Mouse (Mus musculus): ENCODE measurements around the gene Hist1h2ah. TPM values are rescaled to one million over a fixed set of nuclear protein-coding genes. Genes with fewer than 3 reads are reported as not detected.
"Not testable (repeated sequence)": the region's sequence is repeated elsewhere in the genome, so short reads cannot be mapped to it uniquely, and the experiment has no call there.

Hist1h2ah gene
- polyA plus RNA-seq (2016; fragmentation: Nextera tagmentation; extraction: Ambion mirVana): 10.6 and 11.4 TPM in 2 replicates

DNA sequence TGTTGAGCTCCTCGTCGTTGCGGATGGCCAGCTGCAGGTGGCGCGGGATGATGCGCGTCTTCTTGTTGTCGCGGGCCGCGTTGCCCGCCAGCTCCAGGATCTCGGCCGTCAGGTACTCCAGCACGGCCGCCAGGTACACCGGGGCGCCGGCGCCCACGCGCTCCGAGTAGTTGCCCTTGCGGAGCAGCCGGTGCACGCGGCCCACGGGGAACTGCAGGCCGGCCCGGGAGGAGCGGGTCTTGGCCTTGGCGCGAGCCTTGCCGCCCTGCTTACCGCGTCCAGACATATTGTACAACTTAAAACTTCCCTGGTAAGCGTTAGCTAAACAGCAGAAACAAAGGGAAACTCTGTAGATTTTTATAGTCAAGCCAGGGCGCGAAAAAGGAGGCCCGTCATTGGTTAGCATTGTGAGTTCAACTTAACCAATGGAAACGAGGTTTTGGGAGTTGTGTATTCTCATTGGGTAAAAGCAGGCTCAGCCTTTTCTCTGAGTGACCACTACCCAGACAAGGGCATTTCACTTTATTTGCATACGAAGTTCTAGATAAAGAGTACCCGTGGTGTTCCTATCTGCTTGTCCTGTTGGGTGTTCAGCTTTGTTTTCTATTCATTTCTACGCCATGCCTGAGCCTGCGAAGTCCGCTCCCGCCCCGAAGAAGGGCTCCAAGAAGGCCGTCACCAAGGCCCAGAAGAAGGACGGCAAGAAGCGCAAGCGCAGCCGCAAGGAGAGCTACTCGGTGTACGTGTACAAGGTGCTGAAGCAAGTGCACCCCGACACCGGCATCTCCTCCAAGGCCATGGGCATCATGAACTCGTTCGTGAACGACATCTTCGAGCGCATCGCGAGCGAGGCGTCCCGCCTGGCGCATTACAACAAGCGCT lies at the start of gene Hist1h2ah, which contains the start of gene Hist1h2bk:
Gene Hist1h2ah (minus strand): TSS at position 302 of the 882 bp plus-strand sequence.
Gene Hist1h2bk (plus strand): TSS at position 604 of the 882 bp plus-strand sequence.
- H3K27me3 ChIP-seq (ENCODE audit: low read depth, poor library complexity, severe bottlenecking); H3K36me3 ChIP-seq; H3K9me3 ChIP-seq (replicated peaks): not testable (repeated sequence)
- peak within 1 kb of the TSS; percentile 95 for H3K27ac ChIP-seq (replicated peaks)
- 1% methylated on average over 28 of the region's 69 CpGs for WGBS
- peaks cover 39% of the 10 kb centered on the region for H3K4me1 ChIP-seq
- H3K4me3 ChIP-seq: peak within 1 kb of the TSS; percentile 58
- peak; percentile 87 for DNase-seq (ENCODE audit: low spot score)

DNA sequence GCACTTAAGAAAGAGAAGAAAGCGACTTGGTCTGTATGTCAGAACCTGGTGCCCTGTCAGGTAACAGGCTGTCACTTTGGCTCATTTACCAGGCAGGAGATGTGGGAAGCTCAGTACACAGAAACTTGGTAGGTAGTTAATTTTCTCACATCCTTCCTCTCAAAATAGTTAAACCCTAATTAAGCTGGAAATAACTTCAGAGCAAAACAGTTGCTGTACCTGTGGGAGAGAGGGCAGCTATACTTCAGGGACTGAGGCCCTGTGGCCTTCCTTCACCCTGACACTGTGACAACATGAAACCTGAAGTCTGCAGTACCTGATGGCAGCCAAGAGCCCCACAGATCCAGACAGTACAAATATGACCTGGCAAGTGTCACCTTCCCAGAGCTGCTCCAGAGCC lies 48.8 kb upstream of the Hist1h2ah start, which contains the start of gene Vmn1r188:
Gene Vmn1r188 (plus strand): TSS at position 301 of the 400 bp plus-strand sequence.
- DNase-seq (ENCODE audit: low spot score); H3K36me3 ChIP-seq; H3K27me3 ChIP-seq (ENCODE audit: low read depth, poor library complexity, severe bottlenecking); H3K27ac ChIP-seq (replicated peaks); H3K4me1 ChIP-seq; H3K4me3 ChIP-seq; H3K9me3 ChIP-seq (replicated peaks): not testable (repeated sequence)
- WGBS: 85% methylated on average over 1 of the region's 1 CpGs

- H3K4me3 ChIP-seq: no peak overlapping the region
- H3K27ac ChIP-seq (replicated peaks): no peak overlapping the region
- no peaks in the 10 kb centered on the region for H3K36me3 ChIP-seq
- no peak for DNase-seq (ENCODE audit: low spot score)
- no peaks in the 10 kb centered on the region for H3K4me1 ChIP-seq
- H3K9me3 ChIP-seq (replicated peaks): peaks cover 3% of the 10 kb centered on the region; the same call in 1 of the 2 replicates
- H3K27me3 ChIP-seq (ENCODE audit: low read depth, poor library complexity, severe bottlenecking): no peaks in the 10 kb centered on the region
- 77% methylated on average over 1 of the region's 1 CpGs for WGBS
Measured at GRCm38 (mm10) chr13:22063468-22063867, 28.1 kb upstream of the Hist1h2ah start.

DNA sequence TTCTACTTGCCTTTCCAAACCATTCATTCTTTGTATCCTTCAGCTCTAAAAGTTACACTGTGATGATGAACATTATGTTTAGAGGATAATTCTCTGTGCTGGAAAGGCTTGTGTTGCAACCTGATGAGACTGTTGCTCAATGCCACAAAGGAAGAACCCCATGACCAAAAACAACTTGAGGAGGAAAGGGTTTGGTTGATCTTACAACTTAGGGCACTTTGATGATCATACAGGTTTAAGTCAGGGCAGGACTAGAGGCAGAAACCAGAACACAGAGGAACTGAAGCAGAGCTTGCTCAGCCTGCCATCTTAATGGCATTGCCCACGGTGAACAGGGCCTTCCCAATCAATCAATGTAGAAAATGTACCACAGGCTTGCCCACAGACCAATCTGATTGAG lies 26.1 kb upstream of the Hist1h2ah start:
- no peak for DNase-seq (ENCODE audit: low spot score)
- Histone ChIP-seq H3K9me3 (replicated peaks) (peaks cover under 1% of the 10 kb centered on the region; the same call in 1 of the 2 replicates), H3K27ac (replicated peaks) (no peak overlapping the region), H3K36me3 (no peaks in the 10 kb centered on the region), H3K27me3 (ENCODE audit: low read depth, poor library complexity, severe bottlenecking) (no peaks in the 10 kb centered on the region), H3K4me1 (no peaks in the 10 kb centered on the region), H3K4me3 (no peak overlapping the region)
- 81% methylated on average over 1 of the region's 1 CpGs for WGBS

- H3K4me3 ChIP-seq: no peak overlapping the region
- no peaks in the 10 kb centered on the region for H3K27me3 ChIP-seq (ENCODE audit: low read depth, poor library complexity, severe bottlenecking)
- peaks cover 14% of the 10 kb centered on the region for H3K4me1 ChIP-seq
- H3K9me3 ChIP-seq (replicated peaks): no peaks in the 10 kb centered on the region
- H3K36me3 ChIP-seq: no peaks in the 10 kb centered on the region
- no peak for DNase-seq (ENCODE audit: low spot score)
- 93% methylated on average over 1 of the region's 1 CpGs for WGBS
- H3K27ac ChIP-seq (replicated peaks): no peak overlapping the region
Measured at GRCm38 (mm10) chr13:22053754-22054153, 18.4 kb upstream of the Hist1h2ah start.

GRCm38 (mm10) chr13:22051523-22051859 lies 16.1 kb upstream of the Hist1h2ah start:
- WGBS: 11% methylated on average over 5 of the region's 5 CpGs
- H3K9me3 ChIP-seq (replicated peaks): no peaks in the 10 kb centered on the region

DNA sequence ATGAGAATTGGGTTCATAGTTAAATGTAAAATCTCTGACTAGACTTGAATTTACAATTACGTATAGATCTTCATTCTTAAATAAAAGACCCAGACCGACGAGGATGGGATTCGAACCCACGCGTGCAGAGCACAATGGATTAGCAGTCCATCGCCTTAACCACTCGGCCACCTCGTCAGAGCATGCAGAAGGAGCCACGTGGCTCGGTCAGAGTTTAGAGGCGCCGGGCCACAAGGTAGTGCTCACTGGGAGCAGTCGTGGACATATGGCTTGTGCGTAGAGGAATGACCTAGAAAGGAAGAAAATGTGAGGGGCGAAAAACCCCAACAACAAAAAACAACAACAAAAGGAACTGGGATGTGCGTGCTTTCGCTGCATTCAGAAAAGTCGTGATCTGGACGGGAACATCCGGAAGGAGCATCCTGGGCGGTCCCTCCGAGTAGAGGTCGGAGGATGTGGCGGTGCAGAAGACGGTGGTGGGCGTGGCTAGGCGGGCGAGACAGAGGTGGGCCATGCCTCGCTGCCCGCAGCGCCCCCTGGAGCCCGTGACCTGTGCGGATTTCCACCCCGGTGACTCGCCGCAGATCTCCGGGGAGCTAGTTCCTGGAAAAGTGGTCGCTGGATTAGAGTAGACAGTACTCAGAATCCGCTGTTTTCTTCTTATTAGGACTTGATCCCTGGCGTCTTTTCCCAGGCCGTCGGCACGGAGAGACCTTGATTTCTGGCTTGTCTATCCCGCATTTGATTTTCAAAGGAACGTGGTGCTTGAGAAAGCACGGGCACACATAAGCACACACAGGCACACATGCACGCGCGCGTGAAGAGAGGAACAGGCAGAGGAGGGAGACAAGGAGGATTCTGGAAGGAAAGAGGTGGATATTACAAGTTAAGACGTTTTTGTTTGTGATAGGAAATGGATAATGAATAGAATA lies 15.5 kb upstream of the Hist1h2ah start:
- H3K36me3 ChIP-seq: no peaks in the 10 kb centered on the region
- peak; percentile 96 for DNase-seq (ENCODE audit: low spot score)
- under 1% methylated on average over 52 of the region's 52 CpGs for WGBS

More at GRCm38 (mm10) chr13:22051523-22051859, 16.1 kb upstream of the Hist1h2ah start:
- Histone ChIP-seq H3K27me3 (ENCODE audit: low read depth, poor library complexity, severe bottlenecking) (no peaks in the 10 kb centered on the region), H3K36me3 (no peaks in the 10 kb centered on the region), H3K4me3 (peak overlapping the region; percentile 61), H3K4me1 (peaks cover 14% of the 10 kb centered on the region), H3K27ac (replicated peaks) (peak overlapping the region; percentile 86)
- DNase-seq (ENCODE audit: low spot score): no peak

GRCm38 (mm10) chr13:22049737-22050440 lies 14.5 kb upstream of the Hist1h2ah start:
- Histone ChIP-seq H3K9me3 (replicated peaks) (no peaks in the 10 kb centered on the region), H3K27me3 (ENCODE audit: low read depth, poor library complexity, severe bottlenecking) (no peaks in the 10 kb centered on the region), H3K27ac (replicated peaks) (peak overlapping the region; percentile 86), H3K36me3 (no peaks in the 10 kb centered on the region), H3K4me3 (peak overlapping the region; percentile 61), H3K4me1 (peaks cover 14% of the 10 kb centered on the region)
- peak; percentile 81 for DNase-seq (ENCODE audit: low spot score)
- WGBS: 2% methylated on average over 14 of the region's 14 CpGs

More for the DNA sequence above, 15.5 kb upstream of the Hist1h2ah start:
- H3K4me1 ChIP-seq: peaks cover 14% of the 10 kb centered on the region
- peak overlapping the region; percentile 61 for H3K4me3 ChIP-seq
- H3K9me3 ChIP-seq (replicated peaks): no peaks in the 10 kb centered on the region
- peak overlapping the region; percentile 86 for H3K27ac ChIP-seq (replicated peaks)
- no peaks in the 10 kb centered on the region for H3K27me3 ChIP-seq (ENCODE audit: low read depth, poor library complexity, severe bottlenecking)

DNA sequence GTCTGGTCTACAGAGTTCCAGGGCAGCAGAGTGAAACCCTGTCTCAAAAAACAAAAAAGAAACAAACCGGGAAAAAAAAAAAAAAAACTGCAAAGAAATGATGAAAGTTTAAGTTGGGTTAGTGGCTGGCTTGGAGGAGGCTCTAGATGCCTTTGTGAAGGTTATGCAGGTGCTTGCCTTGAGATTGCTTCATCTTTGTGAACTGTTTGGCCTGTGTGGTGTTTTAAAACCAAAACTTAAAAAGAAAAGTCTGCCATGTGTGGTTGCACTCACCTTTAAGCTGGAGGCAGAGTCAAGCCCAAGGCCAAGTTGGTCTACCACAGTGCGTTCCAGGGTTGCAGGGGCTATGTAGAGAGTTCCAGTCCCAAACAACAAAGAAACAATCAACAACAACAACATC lies 13.7 kb upstream of the Hist1h2ah start:
- DNase-seq (ENCODE audit: low spot score): no peak
- Histone ChIP-seq H3K27me3 (ENCODE audit: low read depth, poor library complexity, severe bottlenecking) (no peaks in the 10 kb centered on the region), H3K27ac (replicated peaks) (0 out of 2 replicates have a peak overlapping the region, but pooled peaks have one; percentile 28), H3K4me1 (peaks cover 21% of the 10 kb centered on the region), H3K4me3 (no peak overlapping the region), H3K36me3 (no peaks in the 10 kb centered on the region), H3K9me3 (replicated peaks) (no peaks in the 10 kb centered on the region)
- 79% methylated on average over 2 of the region's 2 CpGs for WGBS

DNA sequence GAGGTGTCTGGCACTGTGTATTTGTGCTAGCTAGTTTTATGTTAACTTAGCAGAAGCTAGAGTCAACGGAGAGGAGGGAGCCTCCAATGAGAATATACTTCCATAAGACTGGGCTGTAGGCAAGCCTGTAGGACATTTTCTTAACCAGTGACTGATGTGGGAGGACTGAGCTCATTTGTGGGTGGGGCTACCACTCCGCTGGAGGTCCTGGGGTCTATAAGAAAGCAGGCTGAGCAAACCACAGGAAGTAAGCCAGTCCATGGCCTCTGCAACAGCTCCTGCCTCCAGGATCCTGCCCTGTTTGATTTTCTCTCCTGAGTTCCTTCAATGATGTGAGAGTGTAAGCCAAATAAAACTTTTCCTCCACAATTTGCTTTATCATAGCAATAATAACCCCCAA lies 9.9 kb upstream of the Hist1h2ah start:
- Histone ChIP-seq H3K4me1 (peaks cover 37% of the 10 kb centered on the region), H3K36me3 (no peaks in the 10 kb centered on the region), H3K4me3 (no peak overlapping the region), H3K27ac (replicated peaks) (no peak overlapping the region), H3K27me3 (ENCODE audit: low read depth, poor library complexity, severe bottlenecking) (no peaks in the 10 kb centered on the region), H3K9me3 (replicated peaks) (no peaks in the 10 kb centered on the region)
- DNase-seq (ENCODE audit: low spot score): no peak
- WGBS: 62% methylated on average over 2 of the region's 2 CpGs

DNA sequence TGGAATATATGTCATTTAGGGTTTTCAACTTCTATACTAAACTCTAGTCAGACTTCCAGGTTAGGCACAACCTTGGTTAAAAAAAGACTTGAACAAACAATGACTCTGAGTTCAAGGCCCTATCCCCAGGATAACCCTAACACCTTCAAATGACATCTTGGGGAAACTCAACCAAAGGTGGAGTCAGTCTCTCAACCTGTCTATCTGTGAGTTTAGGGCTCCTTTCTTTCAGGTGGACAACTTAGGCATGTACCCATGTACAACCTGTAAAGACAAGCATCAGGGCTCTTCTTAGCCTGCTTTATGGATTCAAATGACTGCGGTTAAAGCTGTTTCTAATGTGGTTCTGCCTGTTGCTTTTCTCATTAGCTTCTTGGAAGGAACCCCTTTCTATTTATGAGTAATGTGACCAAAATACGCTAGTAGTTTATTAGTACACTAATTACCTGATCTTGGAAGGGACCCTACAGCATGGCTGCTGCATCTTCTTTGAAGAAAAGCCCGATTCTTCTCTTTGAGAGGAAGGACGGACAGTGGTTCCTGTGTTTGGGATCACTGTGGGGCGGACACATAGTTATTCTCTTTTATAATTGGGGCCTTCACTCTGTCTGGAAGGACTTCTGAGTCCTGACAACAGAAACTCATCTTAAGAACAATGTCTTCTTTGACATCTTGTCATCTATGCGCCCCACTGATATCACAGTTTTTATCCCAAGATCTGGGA lies 9.2 kb upstream of the Hist1h2ah start:
- H3K27ac ChIP-seq (replicated peaks): peak overlapping the region; percentile 52; the same call in 1 of the 2 replicates
- H3K36me3 ChIP-seq: no peaks in the 10 kb centered on the region
- no peaks in the 10 kb centered on the region for H3K27me3 ChIP-seq (ENCODE audit: low read depth, poor library complexity, severe bottlenecking)
- H3K9me3 ChIP-seq (replicated peaks): no peaks in the 10 kb centered on the region
- H3K4me1 ChIP-seq: peaks cover 37% of the 10 kb centered on the region
- WGBS: 90% methylated on average over 6 of the region's 6 CpGs
- H3K4me3 ChIP-seq: peak overlapping the region; percentile 56
- DNase-seq (ENCODE audit: low spot score): no peak

Data from midbrain, embryonic 10.5 days (tissue).